Mouse (Mus musculus): ENCODE data around the gene Sostdc1. TPM values are rescaled to one million over a fixed set of nuclear protein-coding genes. Genes with fewer than 3 reads are reported as not detected.

Sostdc1 gene
- total RNA-seq, 4 experiments from 2014 or later, result 0.61 to 8.8 (median 2.5) TPM

Other genes with a start within 250 kb of the Sostdc1 start
- 10 to 100 TPM; 54.8 to 59.4 (median 58.3) TPM for gene Ankmy2, start 157.0 kb upstream of the Sostdc1 start, total RNA-seq (2022)
- gene Bzw2, start 156.1 kb upstream of the Sostdc1 start, total RNA-seq (2022), result 10 to 100 TPM; 43.9 to 52.6 (median 44.6) TPM
- gene Lrrc72, start 60.7 kb upstream of the Sostdc1 start, total RNA-seq (2022), result not detected
- gene Ispd, start 67.3 kb downstream of the Sostdc1 start, total RNA-seq (2022), result 10 to 100 TPM; 10.9 to 13.8 (median 11.9) TPM
- 1 to 10 TPM; 2.3 to 2.9 (median 2.6) TPM for gene D630036H23Rik, start 68.0 kb downstream of the Sostdc1 start, total RNA-seq (2022)

All from left cerebral cortex, adult 8-10 months (tissue).